Mouse (Mus musculus) c-Kit-negative CD71-positive TER-119-positive erythroid progenitor cells, embryonic 14.5 days (primary cell): ENCODE results near the gene AI464131.

ENCODE experiments used
- DNase-seq: peaks from one replicate; pipeline ENCODE4 v3.0.0-alpha.2; 2013; ENCODE audit warnings: low read depth, low spot score

Gene AI464131

GRCm38 (mm10) chr4:41502986-41503412 lies at the start of gene AI464131:
Gene AI464131 (minus strand): TSS chr4:41503076.
- peak; percentile 57 for DNase-seq

- DNase-seq: no peak
Observed at GRCm38 (mm10) chr4:41552529-41552928, 49.7 kb upstream of the AI464131 start.

GRCm38 (mm10) chr4:41547086-41547485 lies 44.2 kb upstream of the AI464131 start:
- DNase-seq: no peak

GRCm38 (mm10) chr4:41545985-41546384 lies 43.1 kb upstream of the AI464131 start:
- DNase-seq: no peak

- DNase-seq: no peak
Observed at GRCm38 (mm10) chr4:41542136-41542535, 39.3 kb upstream of the AI464131 start.

GRCm38 (mm10) chr4:41534866-41535265 lies 32.0 kb upstream of the AI464131 start:
- no peak for DNase-seq

- no peak for DNase-seq
Observed at GRCm38 (mm10) chr4:41532420-41532819, 29.5 kb upstream of the AI464131 start.

GRCm38 (mm10) chr4:41527996-41528395 lies 25.1 kb upstream of the AI464131 start:
- no peak for DNase-seq

- DNase-seq: no peak
Observed at GRCm38 (mm10) chr4:41527076-41527475, 24.2 kb upstream of the AI464131 start.

- no peak for DNase-seq
Observed at GRCm38 (mm10) chr4:41526553-41526952, 23.7 kb upstream of the AI464131 start.

- no peak for DNase-seq
Observed at GRCm38 (mm10) chr4:41524829-41525228, 22.0 kb upstream of the AI464131 start.

GRCm38 (mm10) chr4:41523839-41524238 lies 21.0 kb upstream of the AI464131 start:
- DNase-seq: no peak

GRCm38 (mm10) chr4:41522788-41523187 lies 19.9 kb upstream of the AI464131 start:
- DNase-seq: peak; percentile 32

GRCm38 (mm10) chr4:41522136-41522535 lies 19.3 kb upstream of the AI464131 start:
- DNase-seq: no peak

GRCm38 (mm10) chr4:41520641-41521040 lies 17.8 kb upstream of the AI464131 start:
- DNase-seq: no peak

- no peak for DNase-seq
Observed at GRCm38 (mm10) chr4:41519195-41519594, 16.3 kb upstream of the AI464131 start.

GRCm38 (mm10) chr4:41518349-41518748 lies 15.5 kb upstream of the AI464131 start:
- DNase-seq: no peak

- no peak for DNase-seq
Observed at GRCm38 (mm10) chr4:41517233-41517632, 14.4 kb upstream of the AI464131 start, which contains the start of gene 1110017D15Rik. Gene 1110017D15Rik (minus strand): TSS chr4:41517333.

GRCm38 (mm10) chr4:41513714-41514113 lies 10.8 kb upstream of the AI464131 start:
- no peak for DNase-seq

- DNase-seq: no peak
Observed at GRCm38 (mm10) chr4:41513309-41513708, 10.4 kb upstream of the AI464131 start.

- DNase-seq: no peak
Observed at GRCm38 (mm10) chr4:41507998-41508397, 5.1 kb upstream of the AI464131 start.

GRCm38 (mm10) chr4:41507326-41507924 lies 4.5 kb upstream of the AI464131 start:
- DNase-seq: no peak

GRCm38 (mm10) chr4:41506906-41507305 lies 4.0 kb upstream of the AI464131 start:
- peak; percentile 30 for DNase-seq

GRCm38 (mm10) chr4:41506156-41506555 lies 3.3 kb upstream of the AI464131 start:
- peak; percentile 19 for DNase-seq
